Mouse (Mus musculus) CH12.LX (cell line): Measurements from ENCODE around the gene Sbpl. TPM values are rescaled to one million over a fixed set of nuclear protein-coding genes. Genes with fewer than 3 reads are reported as not detected.

Experiments used
- DNase-seq: peaks from one replicate; pipeline ENCODE4 v3.0.0-alpha.2; 2013; ENCODE audit errors: extremely low read depth
- H3K27ac ChIP-seq: 2 replicates; pipeline ENCODE4 v1.5.1; 2012; ENCODE audit warnings: low read depth, mild to moderate bottlenecking, control low read depth, moderate library complexity; ENCODE audit not compliant: insufficient read depth
- H3K27me3 ChIP-seq: replicated peaks from 2 replicates; pipeline ENCODE3; 2012; ENCODE audit warnings: inconsistent platforms
- H3K36me3 ChIP-seq, 2 experiments: replicated peaks in 1 of 2; 2 replicates each; pipeline versions ENCODE3 to v1.6.1; 2012; ENCODE audit warnings: inconsistent platforms in 1 of 2, low read length in 1 of 2, mild to moderate bottlenecking in 1 of 2, mixed read lengths in 1 of 2, moderate library complexity in 1 of 2; ENCODE audit not compliant: control insufficient read depth in 1 of 2, insufficient read depth in 1 of 2
- H3K4me1 ChIP-seq, 2 experiments: 2 replicates each; pipeline ENCODE4 v1.6.1; 2012; ENCODE audit warnings: inconsistent platforms in 1 of 2, moderate library complexity in 1 of 2; ENCODE audit not compliant: insufficient read depth in 2 of 2, control insufficient read depth in 1 of 2
- H3K4me2 ChIP-seq: 2 replicates; pipeline ENCODE4 v1.6.1; 2012; ENCODE audit warnings: low read depth, mild to moderate bottlenecking, control low read depth; ENCODE audit not compliant: poor library complexity, insufficient read depth, severe bottlenecking
- H3K4me3 ChIP-seq, 3 experiments: fragments of 150-350 bp in 1 of 3; sonication (generic) in 1 of 3; replicated peaks in 1 of 3; 2 replicates each; pipeline versions ENCODE3 to v1.5.1; 2011 to 2012; ENCODE audit warnings: low read depth in 2 of 3, low read length in 2 of 3, mild to moderate bottlenecking in 2 of 3, moderate library complexity in 2 of 3, control low read depth in 1 of 3, improper control_type of control experiment in 1 of 3, inconsistent platforms in 1 of 3, mixed read lengths in 1 of 3; ENCODE audit not compliant: poor library complexity in 1 of 3
- H3K79me2 ChIP-seq: replicated peaks from 2 replicates; pipeline ENCODE4 v1.6.1; 2012; ENCODE audit warnings: mild to moderate bottlenecking, moderate library complexity; ENCODE audit not compliant: control insufficient read depth, poor library complexity, insufficient read depth, severe bottlenecking; ENCODE audit errors: extremely low read depth
- H3K9ac ChIP-seq: 2 replicates; pipeline ENCODE4 v1.6.1; 2012; ENCODE audit warnings: low read depth, mild to moderate bottlenecking, control low read depth, moderate library complexity; ENCODE audit not compliant: insufficient read depth
- H3K9me3 ChIP-seq: replicated peaks from 2 replicates; pipeline ENCODE3; 2012; ENCODE audit warnings: low read length, inconsistent platforms, mixed read lengths
- CHD1 ChIP-seq: IDR thresholded peaks from 2 replicates; pipeline ENCODE4 v1.6.1; 2012; ENCODE audit warnings: low read depth, low read length, improper control_type of control experiment, inconsistent platforms
- CHD2 ChIP-seq: IDR thresholded peaks from 2 replicates; pipeline ENCODE4 v1.6.1; 2011; ENCODE audit warnings: low read length, improper control_type of control experiment
- CTCF ChIP-seq, 2 experiments: IDR thresholded peaks in 1 of 2; conservative IDR thresholded peaks in 1 of 2; 2 replicates each; pipeline ENCODE4 v1.5.1; 2011 to 2012; ENCODE audit warnings: low read depth in 2 of 2, low read length in 2 of 2, improper control_type of control experiment in 1 of 2, inconsistent platforms in 1 of 2, mild to moderate bottlenecking in 1 of 2, moderate library complexity in 1 of 2
- ELF1 ChIP-seq: IDR thresholded peaks from 2 replicates; pipeline ENCODE4 v1.6.1; 2014; ENCODE audit warnings: low read depth, mild to moderate bottlenecking, inconsistent platforms, low read length, improper control_type of control experiment
- EP300 ChIP-seq: IDR thresholded peaks from 2 replicates; pipeline ENCODE4 v1.6.1; 2011; ENCODE audit warnings: low read length, improper control_type of control experiment
- ETS1 ChIP-seq: conservative IDR thresholded peaks from 2 replicates; pipeline ENCODE4 v1.6.1; 2012; ENCODE audit warnings: low read depth, mild to moderate bottlenecking, inconsistent platforms, low read length, improper control_type of control experiment, moderate library complexity
- IRF4 ChIP-seq: IDR thresholded peaks from 2 replicates; pipeline ENCODE4 v1.6.1; 2014; ENCODE audit warnings: low read depth, mild to moderate bottlenecking, inconsistent platforms, low read length, improper control_type of control experiment
- JUN ChIP-seq: IDR thresholded peaks from 2 replicates; pipeline ENCODE4 v1.6.1; 2011; ENCODE audit warnings: low read depth, mild to moderate bottlenecking, low read length, improper control_type of control experiment, moderate library complexity; ENCODE audit not compliant: insufficient read depth
- JUND ChIP-seq: conservative IDR thresholded peaks from 2 replicates; pipeline ENCODE4 v1.6.1; 2011; ENCODE audit warnings: low read depth, low read length, improper control_type of control experiment
- MAZ ChIP-seq: IDR thresholded peaks from 2 replicates; pipeline ENCODE4 v1.6.1; 2012; ENCODE audit warnings: low read depth, mild to moderate bottlenecking, inconsistent platforms, low read length, improper control_type of control experiment, moderate library complexity
- MXI1 ChIP-seq: IDR thresholded peaks from 2 replicates; pipeline ENCODE4 v1.6.1; 2011; ENCODE audit warnings: mild to moderate bottlenecking, low read depth, low read length, improper control_type of control experiment
- MYC ChIP-seq: IDR thresholded peaks from 2 replicates; pipeline ENCODE4 v1.6.1; 2011; ENCODE audit warnings: low read depth, mild to moderate bottlenecking, improper control_type of control experiment, low read length
- NELFE ChIP-seq: IDR thresholded peaks from 2 replicates; pipeline ENCODE4 v1.6.1; 2011; ENCODE audit warnings: low read depth, low read length, improper control_type of control experiment
- NRF1 ChIP-seq: IDR thresholded peaks from 2 replicates; pipeline ENCODE4 v1.6.1; 2014; ENCODE audit warnings: low read depth, mild to moderate bottlenecking, inconsistent platforms, low read length, improper control_type of control experiment, moderate library complexity
- POLR2A ChIP-seq: IDR thresholded peaks from 2 replicates; pipeline ENCODE4 v1.6.1; 2011; ENCODE audit warnings: low read depth, mild to moderate bottlenecking, improper control_type of control experiment, low read length
- POLR2AphosphoS2 ChIP-seq: IDR thresholded peaks from 2 replicates; pipeline ENCODE4 v1.6.1; 2011; ENCODE audit warnings: low read depth, low read length, improper control_type of control experiment
- RAD21 ChIP-seq: IDR thresholded peaks from 2 replicates; pipeline ENCODE4 v1.6.1; 2011; ENCODE audit warnings: low read depth, mild to moderate bottlenecking, low read length, improper control_type of control experiment, moderate library complexity
- RCOR1 ChIP-seq: conservative IDR thresholded peaks from 2 replicates; pipeline ENCODE4 v1.6.1; 2012; ENCODE audit warnings: low read depth, mild to moderate bottlenecking, inconsistent platforms, low read length, improper control_type of control experiment
- SIN3A ChIP-seq: IDR thresholded peaks from 2 replicates; pipeline ENCODE4 v1.6.1; 2012; ENCODE audit warnings: low read length, improper control_type of control experiment, inconsistent platforms
- TBP ChIP-seq: conservative IDR thresholded peaks from 2 replicates; pipeline ENCODE4 v1.6.1; 2011; ENCODE audit warnings: low read depth, low read length, improper control_type of control experiment
- TCF12 ChIP-seq: IDR thresholded peaks from 2 replicates; pipeline ENCODE4 v1.6.1; 2014; ENCODE audit warnings: low read depth, mild to moderate bottlenecking, inconsistent platforms, low read length, improper control_type of control experiment
- ZKSCAN1 ChIP-seq: IDR thresholded peaks from 2 replicates; pipeline ENCODE4 v1.6.1; 2012; ENCODE audit warnings: low read depth, inconsistent platforms, low read length, improper control_type of control experiment, borderline replicate concordance
- ZMIZ1 ChIP-seq: IDR thresholded peaks from 2 replicates; pipeline ENCODE4 v1.6.1; 2012; ENCODE audit warnings: low read depth, mild to moderate bottlenecking, inconsistent platforms, low read length, improper control_type of control experiment
- ZNF384 ChIP-seq: IDR thresholded peaks from 2 replicates; pipeline ENCODE4 v1.6.1; 2012; ENCODE audit warnings: low read depth, low read length, improper control_type of control experiment, inconsistent platforms
- dilution Hi-C: fragments of 300-500 bp; cut with MboI; formaldehyde crosslinking; loops from 2 replicates; pipeline ENCODE4 v1.14.3; 2020; ENCODE audit warnings: low sequenced_read_pairs; ENCODE audit not compliant: extremely low pct_unique_long_range_greater_than_20kb, extremely low pct_ligation_motif_present
- in situ Hi-C: fragments of 300-500 bp; cut with MboI; formaldehyde crosslinking; loops from 3 replicates; pipeline ENCODE4 v1.14.3; 2019; ENCODE audit warnings: low sequenced_read_pairs, low pct_ligation_motif_present, low pct_unique_long_range_greater_than_20kb, mixed read lengths
- polyA plus RNA-seq: library from polyadenylated mRNA; unstranded; fragments of >175 nt; gene quantifications from 2 replicates; pipeline ENCODE4 v1.2.1, GENCODE M21; 2012; ENCODE audit warnings: low read depth; ENCODE audit not compliant: insufficient read length
- total RNA-seq, 2 experiments: library from RNA; depleted of rRNA; stranded (reverse); fragments of 300-350 nt in 1 of 2; fragments of >200 nt in 1 of 2; gene quantifications; 2 replicates each; pipeline ENCODE4 v1.2.3; 2012 to 2014

Gene Sbpl
- total and polyA plus RNA-seq, 3 experiments = not detected

GRCm38 (mm10) chr17:23980297-23980909 is 25.3 kb upstream of the Sbpl start, which contains the start of gene Prss30:
Gene Prss30 (minus strand): TSS chr17:23980566.
- 0 out of 2 replicates have a peak within 1 kb of the TSS, but pooled peaks have one; percentile 18 for H3K4me2 ChIP-seq
- H3K27ac ChIP-seq = no peak within 1 kb of the TSS
- no peaks in the 10 kb centered on the region for H3K79me2 ChIP-seq

GRCm38 (mm10) chr17:23979471-23979870 is 24.4 kb upstream of the Sbpl start:
- Histone ChIP-seq H3K4me1 (peaks cover 15 to 48% of the 10 kb centered on the region in 2 experiments), H3K4me2 (no peak overlapping the region), H3K79me2 (no peaks in the 10 kb centered on the region), H3K9ac (no peak overlapping the region), H3K36me3 (no peaks in the 10 kb centered on the region), H3K4me3 (no peak overlapping the region), H3K27ac (no peak overlapping the region), H3K9me3 (no peaks in the 10 kb centered on the region), H3K27me3 (no peaks in the 10 kb centered on the region)
- in situ Hi-C loops (no loop called here), dilution Hi-C loops (no loop called here)
- TF ChIP-seq ZKSCAN1 = no peak
- no peak for TF ChIP-seq NRF1
- no peak for TF ChIP-seq TBP
- no peak for TF ChIP-seq MXI1
- no peak for TF ChIP-seq CHD2
- TF ChIP-seq ZMIZ1 = no peak
- TF ChIP-seq NELFE = no peak
- no peak for TF ChIP-seq POLR2AphosphoS2
- no peak for TF ChIP-seq JUND
- TF ChIP-seq CTCF (conservative IDR thresholded peaks at IDR 0.05 in 1 of 2, IDR thresholded peaks at IDR 0.05 in 1 of 2; ENCODE audit: low read depth in 2 of 2, low read length in 2 of 2) = no peak
- no peak for TF ChIP-seq POLR2A
- no peak for TF ChIP-seq RAD21
- no peak for TF ChIP-seq CHD1
- no peak for TF ChIP-seq MYC
- no peak for TF ChIP-seq ELF1
- no peak for TF ChIP-seq MAZ
- TF ChIP-seq SIN3A = no peak
- no peak for TF ChIP-seq RCOR1
- TF ChIP-seq, all 38 proteins: peak for 0
- DNase-seq = no peak

More at GRCm38 (mm10) chr17:23980297-23980909, 25.3 kb upstream of the Sbpl start, which contains the start of gene Prss30:
- Histone ChIP-seq H3K9me3 (no peaks in the 10 kb centered on the region), H3K9ac (no peak within 1 kb of the TSS), H3K4me3 (no peak within 1 kb of the TSS)
- DNase-seq = peak; percentile 81
- dilution Hi-C loops (no loop called here), in situ Hi-C loops (no loop called here)
- TF ChIP-seq MXI1 (0 out of 2 replicates have a peak, but pooled peaks have one; percentile 51), ETS1 (peak; percentile 64), JUND (0 out of 2 replicates have a peak, but pooled peaks have one; percentile 32), EP300 (peak; percentile 73), ZNF384 (peak; percentile 96), NELFE (no peak), ZKSCAN1 (no peak), IRF4 (peak; percentile 87), JUN (peak; percentile 34; the same call in 1 of the 2 replicates), TBP (no peak), TCF12 (peak; percentile 49; the same call in 1 of the 2 replicates)
- TF ChIP-seq, all 38 proteins: peak for 8
- Histone ChIP-seq H3K36me3 (no peaks in the 10 kb centered on the region), H3K4me1 (peaks cover 15 to 48% of the 10 kb centered on the region in 2 experiments), H3K27me3 (peaks cover 5% of the 10 kb centered on the region)
